Mouse (Mus musculus): ENCODE results near the gene Serpina3k. TPM values are rescaled to one million over a fixed set of nuclear protein-coding genes. Genes with fewer than 3 reads are reported as not detected.

Gene Serpina3k
- polyA plus RNA-seq (2021; fragmentation: Nextera tagmentation), result not detected in 2 replicates
- long read RNA-seq, experiment 1, result 0 reads
- long read RNA-seq, experiment 2, result 0 reads

GRCm38 (mm10) chr12:104338226-104338625 is at the start of gene Serpina3k, which contains the start of gene Serpina3m:
Serpina3k (plus strand) TSS chr12:104338486.
Serpina3m (plus strand) TSS chr12:104338486.

GRCm38 (mm10) chr12:104314253-104314652 is 24.0 kb upstream of the Serpina3k start, which contains the start of gene Serpina3j:
Serpina3j (plus strand) TSS chr12:104314553.

Other genes starting within 250 kb of the Serpina3k start
- gene Serpina5, start 237.4 kb upstream of the Serpina3k start, polyA plus RNA-seq (2021; fragmentation: Nextera tagmentation), result not detected in 2 replicates
- not detected in 2 replicates for gene Serpina3a, start 225.8 kb upstream of the Serpina3k start, polyA plus RNA-seq (2021; fragmentation: Nextera tagmentation)
- gene Serpina3b, start 210.5 kb upstream of the Serpina3k start, polyA plus RNA-seq (2021; fragmentation: Nextera tagmentation), result not detected in 2 replicates
- 0.16 and 0.20 TPM in 2 replicates for gene Serpina3c, start 184.6 kb upstream of the Serpina3k start, polyA plus RNA-seq (2021; fragmentation: Nextera tagmentation)
- not detected in 2 replicates for gene Serpina3f, start 123.9 kb upstream of the Serpina3k start, polyA plus RNA-seq (2021; fragmentation: Nextera tagmentation)
- gene Serpina3g, start 102.2 kb upstream of the Serpina3k start, polyA plus RNA-seq (2021; fragmentation: Nextera tagmentation), result 1.2 and 1.6 TPM in 2 replicates
- 0.06 TPM in 1 of 2 replicates, not detected in the other for gene Serpina3i, start 75.4 kb upstream of the Serpina3k start, polyA plus RNA-seq (2021; fragmentation: Nextera tagmentation)
- gene Serpina3j, start 23.9 kb upstream of the Serpina3k start, polyA plus RNA-seq (2021; fragmentation: Nextera tagmentation), result not detected in 2 replicates
- 0.14 TPM in 1 of 2 replicates, not detected in the other for gene Serpina3m, start within 50 bp of the Serpina3k start, polyA plus RNA-seq (2021; fragmentation: Nextera tagmentation)
- 30.3 and 36.1 TPM in 2 replicates for gene Serpina3n, start 68.2 kb downstream of the Serpina3k start, polyA plus RNA-seq (2021; fragmentation: Nextera tagmentation)
- gene Gsc, start 134.8 kb downstream of the Serpina3k start, polyA plus RNA-seq (2021; fragmentation: Nextera tagmentation), result 0.23 TPM in 1 of 2 replicates, not detected in the other